Mouse (Mus musculus) MEL-GATA-1-ER (cell line): Measurements from ENCODE around the gene Slc4a4.
"Not testable (repeated sequence)": the region's sequence is repeated elsewhere in the genome, so short reads cannot be mapped to it uniquely, and the experiment has no call there.

Source experiments
- DNase-seq: peaks from one replicate; pipeline ENCODE4 v3.0.0-alpha.2; 2012; ENCODE audit warnings: low read depth; ENCODE audit errors: extremely low read depth

Gene Slc4a4

DNA sequence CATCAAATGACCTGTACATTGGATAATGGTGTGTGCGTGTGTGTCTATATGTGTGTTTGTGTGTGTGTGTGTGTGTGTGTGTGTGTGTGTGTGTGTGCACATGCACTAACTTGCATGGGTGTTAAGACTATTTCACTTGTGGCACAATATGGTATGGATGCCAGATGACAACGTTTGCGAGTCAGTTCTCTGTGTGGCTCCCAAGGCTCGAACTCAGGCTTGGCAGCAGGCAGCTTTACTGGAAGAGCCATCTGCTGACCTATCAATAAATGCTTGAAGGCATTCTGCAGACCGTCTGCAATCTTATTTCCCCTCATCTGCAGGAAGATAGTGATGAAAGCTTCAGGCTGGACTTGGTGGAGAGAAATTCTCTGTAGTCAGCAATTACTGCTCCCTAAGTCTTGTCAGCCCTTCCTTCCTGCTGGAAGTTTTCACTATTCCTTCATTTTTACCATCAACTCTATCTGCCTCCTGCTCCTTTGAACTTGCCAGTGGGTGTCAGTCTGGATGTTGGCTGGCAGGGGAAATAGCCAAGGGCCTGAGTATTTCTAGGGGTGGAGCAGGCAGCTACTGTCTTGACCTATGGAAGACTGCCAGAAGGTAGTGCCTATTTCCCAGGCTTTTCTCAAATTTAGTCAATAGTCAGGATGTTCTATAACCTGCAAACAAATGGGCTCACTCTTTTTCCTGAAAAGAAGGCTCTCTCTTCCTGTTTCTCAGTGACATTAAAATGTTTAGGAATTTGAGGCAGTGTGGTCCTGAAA, 73.9 kb downstream of the Slc4a4 start:
- no peak for DNase-seq

DNA sequence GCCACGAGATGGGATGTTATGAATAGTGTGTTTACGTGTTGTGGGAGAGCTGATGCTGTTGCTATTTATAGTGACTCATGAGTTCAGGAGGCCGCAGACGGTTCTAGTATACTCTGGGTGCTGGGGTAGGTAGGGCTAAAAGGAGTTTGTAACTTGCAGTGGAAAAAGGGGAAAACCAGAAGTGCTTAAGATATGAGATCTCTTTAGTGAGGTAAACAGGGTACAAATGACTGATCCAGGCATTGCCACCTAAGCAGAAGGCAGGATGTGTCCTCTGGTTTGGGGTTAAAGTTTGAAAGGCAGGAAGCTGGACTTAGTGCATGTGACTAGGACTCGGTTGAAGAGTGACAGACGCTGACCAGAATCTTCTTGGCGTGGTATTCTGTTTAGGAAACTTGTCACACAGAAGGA, 74.7 kb downstream of the Slc4a4 start:
- DNase-seq, result no peak

DNA sequence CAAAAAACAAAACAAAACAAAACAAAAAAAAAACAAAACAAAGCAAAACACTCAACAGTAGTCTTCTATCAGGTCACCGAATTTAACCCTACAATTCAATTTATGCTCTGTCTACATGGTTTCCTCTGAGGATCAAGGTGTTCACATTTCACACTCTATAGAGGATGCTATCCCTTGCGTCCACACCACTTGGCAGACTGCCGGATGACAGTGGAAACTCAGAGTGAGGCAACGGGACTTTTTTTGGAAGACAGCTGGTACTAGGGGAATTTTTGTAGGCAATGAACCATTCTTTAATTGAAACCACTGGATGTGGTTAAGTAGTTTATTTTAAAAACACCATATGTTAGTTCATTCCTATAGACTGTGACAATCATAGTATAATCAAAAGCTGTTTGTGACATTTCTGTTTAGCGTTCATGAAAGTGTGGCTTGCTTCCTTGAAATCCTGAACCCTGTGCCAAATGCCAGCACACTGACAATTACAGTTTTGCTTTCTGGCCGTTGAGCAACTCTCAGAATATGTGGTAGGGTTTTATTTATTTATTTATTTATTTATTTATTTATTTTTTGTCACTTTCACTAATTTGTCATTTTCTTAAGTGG, 78.2 kb downstream of the Slc4a4 start:
- DNase-seq, result no peak

DNA sequence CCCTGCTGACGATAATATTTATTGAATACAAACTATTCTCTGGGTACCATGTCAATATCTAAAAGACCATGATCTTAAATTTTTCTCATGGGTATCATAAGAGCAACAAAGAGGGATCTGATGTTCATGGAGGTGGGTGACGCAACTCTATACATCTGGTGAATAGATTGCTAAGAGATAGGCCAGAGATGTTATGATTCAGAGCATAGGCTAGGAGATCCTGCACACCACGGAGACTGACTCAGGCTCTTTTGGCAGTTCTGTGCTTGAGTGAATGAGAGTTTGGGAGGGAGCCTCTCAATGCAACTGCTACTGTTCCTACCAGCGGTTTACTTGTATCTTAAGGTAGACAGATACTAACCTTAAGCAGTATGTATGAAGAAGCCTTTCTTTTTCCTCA, 79.9 kb downstream of the Slc4a4 start:
- no peak for DNase-seq

DNA sequence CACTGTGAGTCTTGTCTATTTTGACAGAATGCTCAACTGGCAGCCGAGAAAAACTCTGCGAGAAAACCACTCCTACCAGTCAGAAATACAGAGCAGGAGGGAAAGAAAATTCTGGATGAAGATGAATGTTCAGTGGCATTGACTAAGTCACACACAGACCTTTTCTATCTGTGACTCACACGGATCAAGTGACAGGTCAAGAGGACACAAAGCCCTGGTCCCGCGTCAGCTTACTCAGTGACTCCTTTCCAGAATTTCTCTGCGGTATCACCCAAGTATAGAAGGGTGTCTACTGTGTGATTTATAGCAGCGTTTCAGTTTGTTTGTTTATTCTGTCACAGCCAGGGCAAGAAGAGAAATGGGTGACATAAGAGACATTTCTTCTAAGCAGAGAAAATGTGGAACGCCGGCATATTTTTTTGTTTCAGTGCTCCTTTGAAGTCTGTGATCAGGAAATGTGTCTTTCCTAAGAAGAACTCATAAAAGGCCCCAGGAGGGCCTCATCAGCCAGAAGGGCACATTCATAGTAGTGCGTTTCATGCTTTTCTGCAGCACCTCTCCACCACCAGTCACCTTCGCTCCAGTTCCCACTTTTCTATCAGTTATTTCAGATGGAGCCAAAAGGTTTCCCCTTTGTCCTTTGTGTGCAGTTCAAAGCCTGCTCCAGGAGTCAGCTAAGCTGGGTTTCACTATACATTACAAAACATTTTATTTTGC, 82.5 kb downstream of the Slc4a4 start:
- no peak for DNase-seq

DNA sequence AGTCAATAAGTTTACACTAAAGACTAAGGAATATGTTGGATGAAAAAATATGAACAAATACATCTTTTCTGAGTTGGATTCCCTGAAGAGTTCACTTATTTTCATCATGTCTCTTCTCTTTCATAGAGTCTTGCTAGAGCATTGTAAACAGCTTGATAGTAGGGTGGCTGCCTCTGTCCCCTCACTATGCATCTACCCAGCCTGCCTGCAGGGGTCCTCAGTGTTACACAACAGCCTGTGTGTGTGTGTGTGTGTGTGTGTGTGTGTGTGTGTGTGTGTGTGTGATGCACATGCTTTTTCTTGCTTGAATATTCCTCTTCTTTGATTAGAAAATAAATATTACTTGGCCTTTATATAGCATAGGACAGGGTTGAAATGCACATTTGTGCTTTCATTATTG, 84.9 kb downstream of the Slc4a4 start:
- no peak for DNase-seq

- DNase-seq, result no peak
These were observed 85.7 kb downstream of the Slc4a4 start for GRCm38 (mm10) chr5:88972277-88972676.

DNA sequence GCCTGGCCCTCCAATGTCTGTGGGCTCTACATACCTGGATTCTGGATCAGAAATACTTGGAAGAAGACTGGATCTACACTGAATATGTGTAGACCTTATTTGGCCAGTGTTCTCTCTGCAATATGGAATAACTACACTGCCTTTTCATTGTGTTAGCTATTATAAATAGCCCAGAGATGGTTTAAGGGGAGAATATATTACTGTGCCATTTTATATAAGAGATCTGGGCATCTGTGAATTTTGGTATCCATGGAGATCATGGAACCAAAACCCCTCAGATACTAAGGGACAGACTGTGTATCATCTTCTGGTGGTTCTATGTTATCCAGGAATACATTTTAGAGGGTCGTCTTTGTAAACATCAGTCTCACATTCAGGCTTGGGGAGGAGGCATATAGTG, 86.5 kb downstream of the Slc4a4 start:
- DNase-seq, result no peak

GRCm38 (mm10) chr5:88975694-88976093, 89.1 kb downstream of the Slc4a4 start:
- DNase-seq, result no peak

DNA sequence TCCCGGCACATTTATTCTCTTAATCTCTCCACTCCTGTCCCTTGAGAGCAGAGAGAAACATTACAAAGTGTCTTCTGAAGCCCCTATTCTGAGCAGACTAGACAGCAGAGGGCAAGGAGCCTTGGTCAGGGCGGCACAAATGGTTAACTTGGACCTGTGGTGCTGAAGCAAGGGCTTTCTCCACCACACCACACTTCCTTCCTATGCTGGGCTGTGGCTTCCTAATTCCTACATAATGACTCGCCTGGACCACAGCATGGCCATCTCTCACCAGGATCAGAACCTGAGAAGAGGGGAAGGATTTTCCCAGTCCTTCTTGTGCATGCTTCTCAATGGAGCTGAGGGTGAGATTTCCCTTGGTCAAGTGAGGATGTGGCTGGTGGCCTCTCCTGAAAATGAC, 89.8 kb downstream of the Slc4a4 start:
- DNase-seq, result no peak

DNA sequence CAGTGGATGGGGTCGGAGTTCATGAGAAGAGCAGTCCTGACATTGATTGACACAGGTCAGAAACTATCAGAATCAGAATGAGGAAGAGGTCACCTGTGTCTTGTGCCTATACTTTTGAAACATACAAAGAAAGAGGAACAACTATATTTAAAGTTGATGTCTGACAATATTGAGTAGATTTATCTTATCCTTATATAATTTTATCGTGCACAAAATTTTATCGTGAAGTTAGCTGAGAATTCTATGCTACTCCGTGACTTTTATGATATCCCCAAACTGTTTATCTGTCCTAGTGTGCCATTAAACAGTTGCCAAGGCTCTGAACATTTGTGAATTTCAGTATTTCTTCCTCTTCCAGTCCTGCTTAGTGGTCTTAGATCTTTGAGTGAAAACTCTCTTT, 94.1 kb downstream of the Slc4a4 start:
- no peak for DNase-seq

GRCm38 (mm10) chr5:88981243-88982014, 94.8 kb downstream of the Slc4a4 start:
- peak; percentile 98 for DNase-seq

DNA sequence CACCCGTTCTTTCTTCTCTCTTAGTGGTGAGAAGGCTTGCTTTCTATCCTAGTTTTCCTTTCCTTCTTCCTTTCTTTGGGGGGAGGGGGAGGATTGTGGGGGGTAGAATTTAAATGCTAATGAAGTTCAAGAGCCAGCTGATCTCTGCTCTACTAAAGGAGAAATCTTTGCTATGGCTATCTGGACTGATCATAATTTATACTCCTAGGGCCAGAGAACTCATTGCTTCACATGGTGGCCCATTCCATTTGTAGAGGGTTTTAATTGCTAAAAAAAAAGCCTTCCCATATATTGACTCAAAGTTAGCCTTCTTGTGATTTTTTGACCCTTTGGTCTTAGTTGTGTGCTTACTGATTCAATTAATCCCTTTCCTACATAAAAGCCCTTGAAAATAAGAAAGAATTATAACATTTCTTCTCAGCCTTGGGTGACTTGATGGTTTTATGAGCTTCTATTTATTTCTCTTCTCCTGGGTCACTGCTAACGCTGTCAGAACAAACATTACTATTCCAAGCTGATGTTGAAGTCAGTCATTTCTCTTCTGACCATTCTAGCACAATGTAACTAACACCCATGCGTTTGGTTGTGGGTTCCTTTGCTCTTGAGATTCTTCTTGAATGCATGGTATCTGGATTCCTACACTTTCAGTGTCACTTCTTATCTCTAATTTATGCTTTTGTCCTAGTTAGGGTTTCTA, 95.6 kb downstream of the Slc4a4 start:
- DNase-seq, result no peak

DNA sequence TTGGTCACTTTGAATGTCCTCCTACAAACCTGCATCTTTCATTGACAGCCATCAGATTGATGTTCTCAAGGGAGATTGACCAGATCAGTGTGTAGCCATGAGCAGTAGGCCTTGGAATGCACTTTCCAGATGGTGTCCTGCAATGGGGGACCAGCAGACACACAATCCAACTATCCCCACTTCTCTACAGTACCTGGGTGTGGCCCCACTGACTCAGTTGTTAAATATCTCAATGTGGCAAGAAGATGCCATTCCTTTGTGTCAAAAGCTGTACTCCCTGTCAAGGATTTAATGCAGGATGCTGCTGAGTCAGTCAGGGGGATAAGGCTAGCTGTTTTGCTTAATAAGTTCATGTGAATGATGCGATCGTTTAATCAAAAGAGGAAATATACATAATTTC, 96.6 kb downstream of the Slc4a4 start:
- DNase-seq, result no peak

GRCm38 (mm10) chr5:88983652-88984051, 97.0 kb downstream of the Slc4a4 start:
- DNase-seq, result no peak

- no peak for DNase-seq
These were observed 102.4 kb downstream of the Slc4a4 start for GRCm38 (mm10) chr5:88989018-88989417.

GRCm38 (mm10) chr5:88990196-88990747, 103.7 kb downstream of the Slc4a4 start:
- DNase-seq, result no peak

GRCm38 (mm10) chr5:88991309-88991708, 104.7 kb downstream of the Slc4a4 start:
- not testable (repeated sequence) for DNase-seq

- DNase-seq, result no peak
These were observed 107.9 kb downstream of the Slc4a4 start for GRCm38 (mm10) chr5:88994533-88994932.

DNA sequence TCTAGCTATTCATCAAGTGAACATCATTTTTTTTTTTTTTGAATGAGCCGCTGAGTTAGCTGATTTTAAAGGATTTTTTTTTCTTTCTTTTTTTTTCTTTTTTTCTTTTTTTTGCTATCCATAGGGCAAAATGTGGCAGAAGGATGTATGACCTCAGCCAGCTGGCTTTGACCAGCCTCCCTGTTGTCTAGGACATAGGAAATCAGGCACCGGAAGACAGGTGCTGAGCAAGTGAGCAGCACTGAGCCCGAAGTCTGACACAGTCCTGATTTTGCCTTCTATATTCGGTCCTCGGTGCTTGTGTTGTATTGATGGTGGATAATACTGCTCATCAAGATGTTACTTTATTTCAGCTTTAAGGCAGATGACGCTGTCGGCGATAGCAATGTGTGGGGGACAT, 109.6 kb downstream of the Slc4a4 start:
- no peak for DNase-seq

GRCm38 (mm10) chr5:88997277-88997676, 110.7 kb downstream of the Slc4a4 start:
- no peak for DNase-seq
